Mouse (Mus musculus) bone marrow macrophage, adult 2 months (primary cell): ENCODE results near the gene Slc22a12.

Experiments
- CTCF ChIP-seq: IDR thresholded peaks from 2 replicates; pipeline ENCODE4 v1.5.1; 2012; ENCODE audit warnings: low read depth, mild to moderate bottlenecking, low read length, moderate library complexity
- POLR2A ChIP-seq: IDR thresholded peaks from 2 replicates; pipeline ENCODE4 v1.6.1; 2012; ENCODE audit warnings: mild to moderate bottlenecking, low read depth, low read length, borderline replicate concordance

- TF ChIP-seq POLR2A, result no peak
- no peak for TF ChIP-seq CTCF
Observed at GRCm38 (mm10) chr19:6504656-6505045, 38.2 kb downstream of the Slc22a12 start.
